Mouse (Mus musculus) forebrain, postnatal 0 days (tissue): ENCODE measurements at regions not wholly inside any gene's neighbourhood (a gene's known extent, or its start where the extent isn't known, plus 50 kb on each side); places are given as distances from the start of the nearest gene placed in this dataset.
A peak's percentile ranks its signal among the peaks of the same experiment; 100 is the strongest.

ENCODE experiments used
- ATAC-seq: fragments of 200-750 bp; cut with Nextera tagmentation; 2 replicates; pipeline ENCODE4 v1.8.0; 2017; ENCODE audit warnings: mild to moderate bottlenecking, moderate library complexity
- DNase-seq: peaks from one replicate; pipeline ENCODE4 v3.0.0-alpha.2; 2015
- H3K27ac ChIP-seq: fragments of 300-500 bp; sonication (generic); 2 replicates; pipeline ENCODE4 v1.5.1; 2014; ENCODE audit warnings: low read depth, mild to moderate bottlenecking, antibody characterized with exemption, low read length, moderate library complexity, mixed read lengths
- H3K27me3 ChIP-seq: fragments of 300-500 bp; sonication (generic); 2 replicates; pipeline ENCODE4 v1.6.1; 2014; ENCODE audit warnings: mild to moderate bottlenecking, low read length, mixed read lengths; ENCODE audit not compliant: insufficient read depth
- H3K36me3 ChIP-seq: fragments of 300-500 bp; sonication (generic); 2 replicates; pipeline ENCODE4 v1.6.1; 2014; ENCODE audit warnings: mild to moderate bottlenecking, moderate library complexity; ENCODE audit not compliant: insufficient read depth
- H3K4me1 ChIP-seq: fragments of 300-500 bp; sonication (generic); 2 replicates; pipeline ENCODE4 v1.6.1; 2014; ENCODE audit warnings: antibody characterized with exemption; ENCODE audit not compliant: insufficient read depth
- H3K4me2 ChIP-seq: fragments of 300-500 bp; sonication (generic); 2 replicates; pipeline ENCODE4 v1.6.1; 2014; ENCODE audit warnings: low read depth, mild to moderate bottlenecking, moderate library complexity
- H3K4me3 ChIP-seq: fragments of 300-500 bp; sonication (generic); 2 replicates; pipeline ENCODE4 v1.5.1; 2014; ENCODE audit warnings: low read depth, low read length, mixed read lengths
- H3K9ac ChIP-seq: fragments of 300-500 bp; sonication (generic); 2 replicates; pipeline ENCODE4 v1.6.1; 2014; ENCODE audit warnings: mild to moderate bottlenecking
- H3K9me3 ChIP-seq: fragments of 300-500 bp; sonication (generic); 2 replicates; pipeline ENCODE4 v1.6.1; 2016; ENCODE audit warnings: low read length
- CTCF ChIP-seq: sonication (generic); IDR thresholded peaks from 2 replicates; pipeline ENCODE4 v1.5.1; 2016; ENCODE audit warnings: antibody characterized with exemption, control low read depth, low read depth
- WGBS: fragments of 180-500 bp; shearing (Covaris S2); extraction: QIAGEN DNeasy Blood & Tissue Kit; methylation state at CpG from one replicate; pipeline ENCODE4 v1.1.7; 2014; 5-methylcytosine and 5-hydroxymethylcytosine counted together

- Histone ChIP-seq H3K27me3 (no peaks in the 10 kb centered on the region), H3K4me1 (peaks cover 6% of the 10 kb centered on the region; the same call in 1 of the 2 replicates), H3K9ac (no peak overlapping the region), H3K36me3 (no peaks in the 10 kb centered on the region), H3K4me3 (no peak overlapping the region), H3K27ac (peak overlapping the region; percentile 66; the same call in 1 of the 2 replicates), H3K9me3 (no peaks in the 10 kb centered on the region), H3K4me2 (no peak overlapping the region)
- no peak for ATAC-seq
- DNase-seq, result no peak
- 73% methylated on average over 3 of the region's 3 CpGs for WGBS
- TF ChIP-seq CTCF, result no peak
Measured at GRCm38 (mm10) chr10:111700570-111700969, 194.5 kb downstream of the Phlda1 start.

- Histone ChIP-seq H3K4me3 (no peak overlapping the region), H3K27ac (no peak overlapping the region), H3K9me3 (no peaks in the 10 kb centered on the region), H3K27me3 (no peaks in the 10 kb centered on the region), H3K36me3 (no peaks in the 10 kb centered on the region), H3K9ac (no peak overlapping the region), H3K4me2 (no peak overlapping the region), H3K4me1 (peaks cover 6% of the 10 kb centered on the region; the same call in 1 of the 2 replicates)
- DNase-seq (no peak), ATAC-seq (no peak)
- no peak for TF ChIP-seq CTCF
- WGBS, result 79% methylated on average over 4 of the region's 4 CpGs
Measured at GRCm38 (mm10) chr10:111701138-111701537, 195.1 kb downstream of the Phlda1 start.

DNA sequence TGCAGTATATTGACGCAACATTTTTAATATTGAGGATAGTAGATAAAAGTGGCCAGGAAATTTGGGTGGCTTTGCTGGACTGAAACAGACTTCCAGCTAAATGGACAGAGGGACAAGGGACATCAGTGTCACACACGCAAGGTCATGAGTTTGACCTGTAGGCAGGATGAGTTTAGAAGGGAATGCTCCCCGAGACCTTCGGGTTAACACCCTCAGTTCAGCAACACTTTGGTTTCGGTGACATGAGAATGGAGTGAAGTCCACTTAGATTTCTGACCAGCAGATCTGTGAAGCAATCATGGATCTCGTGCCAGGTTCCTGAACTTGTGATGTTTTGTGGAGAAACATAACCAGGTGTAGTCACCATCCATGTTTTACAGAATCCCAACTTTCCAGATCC, 196.3 kb downstream of the Phlda1 start:
- H3K9ac ChIP-seq, result no peak overlapping the region
- H3K27ac ChIP-seq, result no peak overlapping the region
- no peak overlapping the region for H3K4me2 ChIP-seq
- DNase-seq, result no peak
- no peak for ATAC-seq
- H3K36me3 ChIP-seq, result no peaks in the 10 kb centered on the region
- no peak overlapping the region for H3K4me3 ChIP-seq
- H3K9me3 ChIP-seq, result no peaks in the 10 kb centered on the region
- no peaks in the 10 kb centered on the region for H3K27me3 ChIP-seq
- TF ChIP-seq CTCF, result no peak
- H3K4me1 ChIP-seq, result peaks cover 6% of the 10 kb centered on the region; the same call in 1 of the 2 replicates
- WGBS, result 93% methylated on average over 6 of the region's 6 CpGs

- H3K9ac ChIP-seq, result no peak overlapping the region
- H3K4me3 ChIP-seq, result no peak overlapping the region
- H3K27me3 ChIP-seq, result no peaks in the 10 kb centered on the region
- no peak overlapping the region for H3K4me2 ChIP-seq
- H3K27ac ChIP-seq, result no peak overlapping the region
- 96% methylated on average over 3 of the region's 3 CpGs for WGBS
- ATAC-seq (no peak), DNase-seq (no peak)
- H3K9me3 ChIP-seq, result no peaks in the 10 kb centered on the region
- H3K36me3 ChIP-seq, result no peaks in the 10 kb centered on the region
- TF ChIP-seq CTCF, result no peak
- H3K4me1 ChIP-seq, result peaks cover 6% of the 10 kb centered on the region; the same call in 1 of the 2 replicates
Measured at GRCm38 (mm10) chr10:111703447-111703846, 197.4 kb downstream of the Phlda1 start.

GRCm38 (mm10) chr10:111711519-111712113, 205.5 kb downstream of the Phlda1 start:
- no peak for TF ChIP-seq CTCF
- Histone ChIP-seq H3K27me3 (no peaks in the 10 kb centered on the region), H3K4me2 (no peak overlapping the region), H3K9ac (no peak overlapping the region), H3K36me3 (no peaks in the 10 kb centered on the region), H3K9me3 (no peaks in the 10 kb centered on the region), H3K27ac (no peak overlapping the region), H3K4me1 (no peaks in the 10 kb centered on the region), H3K4me3 (no peak overlapping the region)
- peak; percentile 60; the same call in 1 of the 2 replicates for ATAC-seq
- DNase-seq, result no peak
- WGBS, result 38% methylated on average over 5 of the region's 5 CpGs

DNA sequence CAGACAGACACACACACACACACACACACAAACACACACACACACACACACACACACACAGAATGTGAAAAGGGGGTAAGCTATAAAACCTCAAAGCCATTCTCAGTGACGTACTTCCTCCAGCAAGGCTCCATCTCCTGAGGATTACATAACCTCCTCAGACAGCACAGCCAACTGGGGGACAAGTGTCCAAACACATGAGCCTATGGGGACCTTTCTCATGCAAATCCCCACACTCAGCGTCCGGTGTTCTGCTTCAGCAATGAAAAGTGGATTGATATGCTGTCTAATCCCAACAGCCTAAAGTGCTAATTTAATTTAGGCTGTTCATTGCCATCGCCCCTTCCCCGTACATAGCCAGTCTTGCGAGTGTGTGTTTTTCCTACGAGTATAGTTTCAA, 206.9 kb downstream of the Phlda1 start:
- Histone ChIP-seq H3K36me3 (no peaks in the 10 kb centered on the region), H3K27ac (no peak overlapping the region), H3K27me3 (no peaks in the 10 kb centered on the region), H3K4me3 (no peak overlapping the region), H3K9ac (no peak overlapping the region), H3K9me3 (no peaks in the 10 kb centered on the region), H3K4me2 (no peak overlapping the region), H3K4me1 (no peaks in the 10 kb centered on the region)
- WGBS, result 62% methylated on average over 7 of the region's 7 CpGs
- DNase-seq, result no peak
- no peak for ATAC-seq
- TF ChIP-seq CTCF, result no peak

DNA sequence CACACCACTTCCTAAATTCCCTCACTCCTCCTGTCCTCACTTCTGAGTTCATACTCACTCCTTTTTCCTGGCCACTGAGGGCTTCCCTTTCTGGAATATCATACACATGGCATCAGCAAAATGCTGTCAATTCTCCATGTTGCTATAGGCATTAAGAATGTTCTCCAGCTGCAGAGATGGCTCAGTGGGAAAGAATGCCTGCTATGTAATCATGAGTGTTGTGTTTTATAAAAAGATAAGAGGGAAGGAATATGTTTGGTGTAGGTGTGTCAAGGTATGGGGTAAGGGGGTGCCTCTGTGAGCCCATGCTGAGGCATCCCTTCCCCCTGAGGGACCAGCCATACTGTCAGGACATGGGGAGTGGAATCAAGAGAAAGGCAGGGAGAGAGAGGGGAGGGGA, 207.6 kb downstream of the Phlda1 start:
- H3K4me1 ChIP-seq, result no peaks in the 10 kb centered on the region
- H3K4me3 ChIP-seq, result no peak overlapping the region
- ATAC-seq (no peak), DNase-seq (no peak)
- H3K9ac ChIP-seq, result no peak overlapping the region
- TF ChIP-seq CTCF, result no peak
- no peaks in the 10 kb centered on the region for H3K9me3 ChIP-seq
- H3K36me3 ChIP-seq, result no peaks in the 10 kb centered on the region
- no peak overlapping the region for H3K4me2 ChIP-seq
- H3K27me3 ChIP-seq, result no peaks in the 10 kb centered on the region
- no peak overlapping the region for H3K27ac ChIP-seq

DNA sequence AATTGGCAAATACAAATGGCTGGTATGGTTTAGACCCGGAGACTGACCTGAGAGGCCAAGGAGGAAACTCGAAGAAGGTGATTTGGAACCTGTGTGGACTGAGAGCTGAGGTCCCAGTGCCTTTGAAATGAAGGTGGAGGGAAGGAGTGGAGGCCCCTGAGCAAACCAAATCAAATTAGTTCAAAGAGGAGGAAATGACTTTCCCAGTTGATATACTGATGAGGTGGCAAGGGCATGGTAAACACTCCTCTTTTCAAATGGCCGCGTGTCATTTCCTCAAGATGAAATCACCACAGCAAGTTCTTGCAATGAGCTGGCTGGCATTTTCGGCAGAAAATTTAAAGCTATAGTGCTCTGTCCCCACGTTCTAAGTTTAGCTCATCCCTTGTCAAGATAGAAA, 209.1 kb downstream of the Phlda1 start:
- Histone ChIP-seq H3K27ac (no peak overlapping the region), H3K9me3 (no peaks in the 10 kb centered on the region), H3K4me3 (no peak overlapping the region), H3K36me3 (no peaks in the 10 kb centered on the region), H3K4me2 (no peak overlapping the region), H3K9ac (no peak overlapping the region), H3K27me3 (no peaks in the 10 kb centered on the region), H3K4me1 (no peaks in the 10 kb centered on the region)
- 81% methylated on average over 6 of the region's 6 CpGs for WGBS
- ATAC-seq (no peak), DNase-seq (no peak)
- TF ChIP-seq CTCF, result no peak
